Mouse (Mus musculus) forebrain, postnatal 0 days (tissue): ENCODE data around the gene Slc22a17. TPM values are rescaled to one million over a fixed set of nuclear protein-coding genes. Genes with fewer than 3 reads are reported as not detected.

Source experiments
- ATAC-seq: fragments of 200-750 bp; cut with Nextera tagmentation; 2 replicates; pipeline ENCODE4 v1.8.0; 2017; ENCODE audit warnings: mild to moderate bottlenecking, moderate library complexity
- DNase-seq: peaks from one replicate; pipeline ENCODE4 v3.0.0-alpha.2; 2015
- H3K27ac ChIP-seq: fragments of 300-500 bp; sonication (generic); 2 replicates; pipeline ENCODE4 v1.5.1; 2014; ENCODE audit warnings: low read depth, mild to moderate bottlenecking, antibody characterized with exemption, low read length, moderate library complexity, mixed read lengths
- H3K27me3 ChIP-seq: fragments of 300-500 bp; sonication (generic); 2 replicates; pipeline ENCODE4 v1.6.1; 2014; ENCODE audit warnings: mild to moderate bottlenecking, low read length, mixed read lengths; ENCODE audit not compliant: insufficient read depth
- H3K36me3 ChIP-seq: fragments of 300-500 bp; sonication (generic); 2 replicates; pipeline ENCODE4 v1.6.1; 2014; ENCODE audit warnings: mild to moderate bottlenecking, moderate library complexity; ENCODE audit not compliant: insufficient read depth
- H3K4me1 ChIP-seq: fragments of 300-500 bp; sonication (generic); 2 replicates; pipeline ENCODE4 v1.6.1; 2014; ENCODE audit warnings: antibody characterized with exemption; ENCODE audit not compliant: insufficient read depth
- H3K4me2 ChIP-seq: fragments of 300-500 bp; sonication (generic); 2 replicates; pipeline ENCODE4 v1.6.1; 2014; ENCODE audit warnings: low read depth, mild to moderate bottlenecking, moderate library complexity
- H3K4me3 ChIP-seq: fragments of 300-500 bp; sonication (generic); 2 replicates; pipeline ENCODE4 v1.5.1; 2014; ENCODE audit warnings: low read depth, low read length, mixed read lengths
- H3K9ac ChIP-seq: fragments of 300-500 bp; sonication (generic); 2 replicates; pipeline ENCODE4 v1.6.1; 2014; ENCODE audit warnings: mild to moderate bottlenecking
- H3K9me3 ChIP-seq: fragments of 300-500 bp; sonication (generic); 2 replicates; pipeline ENCODE4 v1.6.1; 2016; ENCODE audit warnings: low read length
- CTCF ChIP-seq: sonication (generic); IDR thresholded peaks from 2 replicates; pipeline ENCODE4 v1.5.1; 2016; ENCODE audit warnings: antibody characterized with exemption, control low read depth, low read depth
- WGBS: fragments of 180-500 bp; shearing (Covaris S2); extraction: QIAGEN DNeasy Blood & Tissue Kit; methylation state at CpG from one replicate; pipeline ENCODE4 v1.1.7; 2014; 5-methylcytosine and 5-hydroxymethylcytosine counted together
- microRNA counts: library from miRNA; unstranded; fragments of <30 nt; microRNA quantifications from one replicate; lab custom pipeline; 2015
- microRNA-seq, 2 experiments: library from miRNA; unstranded; fragments of <30 nt; microRNA quantifications; one replicate each; pipeline ENCODE4; 2016
- polyA plus RNA-seq: library from polyadenylated mRNA; unstranded; fragments of >200 nt; fragmentation: Nextera tagmentation; extraction: Ambion mirVana; gene quantifications from 2 replicates; pipeline ENCODE4 v1.2.1, GENCODE M21; 2015
- total RNA-seq: library from RNA; depleted of rRNA; stranded (reverse); fragments of >200 nt; gene quantifications from 2 replicates; pipeline ENCODE4 v1.2.3, GENCODE M21; 2014; rRNA removed

Slc22a17 gene
- total and polyA plus RNA-seq, 2 experiments from 2014 or later = 282 to 359 TPM

DNA sequence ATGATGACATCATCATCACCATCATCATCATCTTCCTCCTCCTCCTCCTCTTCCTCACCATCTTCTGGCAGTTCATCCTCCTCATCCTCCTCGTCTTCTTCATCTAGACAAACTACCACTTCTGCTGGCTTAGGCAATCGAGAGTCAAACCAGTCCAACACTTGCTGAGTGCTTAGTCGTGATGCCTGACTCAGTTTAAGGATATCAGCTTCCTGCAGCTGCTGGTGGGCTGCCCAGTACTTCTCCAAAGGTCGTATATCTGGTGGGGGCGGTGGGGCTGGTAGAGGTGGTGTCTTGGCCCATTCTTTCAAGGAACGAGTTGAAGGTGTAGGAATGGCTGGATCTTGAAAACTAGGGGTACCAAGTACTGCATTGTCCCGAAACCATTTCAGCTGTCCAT is 56.2 kb downstream of the Slc22a17 start:
- Histone ChIP-seq H3K4me3 (no peak overlapping the region), H3K4me2 (no peak overlapping the region), H3K4me1 (no peaks in the 10 kb centered on the region), H3K27me3 (no peaks in the 10 kb centered on the region), H3K9me3 (no peaks in the 10 kb centered on the region), H3K36me3 (peaks cover 11% of the 10 kb centered on the region), H3K9ac (no peak overlapping the region), H3K27ac (no peak overlapping the region)
- no peak for TF ChIP-seq CTCF
- DNase-seq = no peak
- ATAC-seq = no peak
- 93% methylated on average over 7 of the region's 7 CpGs for WGBS

MicroRNAs within 50 kb of the gene (microRNA counts, 519-probe panel; counts per million panel counts)
- microRNA mmu-miR-208a (lab: Ali Mortazavi, UCI) = 3,552 counts per million, percentile 34 among the panel's probes with 10 or more counts

Small RNA genes within 50 kb of the gene (microRNA-seq; reads per million reads assigned to microRNA genes)
- 0.77 to 10.7 reads per million in 2 experiments for gene Mir208a

Other genes starting within 250 kb of the Slc22a17 start
- 32.0 and 36.2 TPM in 2 replicates for gene 1700123O20Rik, start 226.9 kb downstream of the Slc22a17 start, total RNA-seq
- 66.6 and 70.7 TPM in 2 replicates for gene 1700123O20Rik, start 226.9 kb downstream of the Slc22a17 start, polyA plus RNA-seq
- 143 and 147 TPM in 2 replicates for gene Acin1, start 226.2 kb downstream of the Slc22a17 start, total RNA-seq
- 80.7 and 97.0 TPM in 2 replicates for gene Acin1, start 226.2 kb downstream of the Slc22a17 start, polyA plus RNA-seq
- gene Gm29776, start 214.3 kb downstream of the Slc22a17 start, total RNA-seq = 0.14 and 0.15 TPM in 2 replicates
- gene Gm29776, start 214.3 kb downstream of the Slc22a17 start, polyA plus RNA-seq = 0.06 and 0.13 TPM in 2 replicates
- gene Cebpe, start 201.0 kb downstream of the Slc22a17 start, total RNA-seq = 0.38 TPM in 1 of 2 replicates, not detected in the other
- gene Cebpe, start 201.0 kb downstream of the Slc22a17 start, polyA plus RNA-seq = not detected in 2 replicates
- 11.8 and 13.3 TPM in 2 replicates for gene Slc7a8, start 131.2 kb downstream of the Slc22a17 start, total RNA-seq
- gene Slc7a8, start 131.2 kb downstream of the Slc22a17 start, polyA plus RNA-seq = 12.5 and 14.5 TPM in 2 replicates
- not detected in 2 replicates for gene Rnf212b, start 99.0 kb downstream of the Slc22a17 start, total RNA-seq
- gene Rnf212b, start 99.0 kb downstream of the Slc22a17 start, polyA plus RNA-seq = not detected in 2 replicates
- gene Homez, start 42.2 kb downstream of the Slc22a17 start, total RNA-seq = 7.1 and 7.2 TPM in 2 replicates
- gene Homez, start 42.2 kb downstream of the Slc22a17 start, polyA plus RNA-seq = 2.7 and 6.9 TPM in 2 replicates
- gene Ppp1r3e, start 35.6 kb downstream of the Slc22a17 start, total RNA-seq = 17.4 and 19.7 TPM in 2 replicates
- gene Ppp1r3e, start 35.6 kb downstream of the Slc22a17 start, polyA plus RNA-seq = 2.3 and 3.3 TPM in 2 replicates
- gene Bcl2l2, start 29.8 kb downstream of the Slc22a17 start, total RNA-seq = 33.2 and 38.0 TPM in 2 replicates
- 2.5 and 2.9 TPM in 2 replicates for gene Bcl2l2, start 29.8 kb downstream of the Slc22a17 start, polyA plus RNA-seq
- gene Gm20521, start 29.7 kb downstream of the Slc22a17 start, total RNA-seq = 3.1 TPM in 1 of 2 replicates, not detected in the other
- 0.30 and 0.89 TPM in 2 replicates for gene Gm20521, start 29.7 kb downstream of the Slc22a17 start, polyA plus RNA-seq
- 113 and 116 TPM in 2 replicates for gene Pabpn1, start 20.6 kb downstream of the Slc22a17 start, total RNA-seq
- 105 and 126 TPM in 2 replicates for gene Pabpn1, start 20.6 kb downstream of the Slc22a17 start, polyA plus RNA-seq
- 22.2 and 29.8 TPM in 2 replicates for gene Efs, start 13.0 kb upstream of the Slc22a17 start, total RNA-seq
- gene Efs, start 13.0 kb upstream of the Slc22a17 start, polyA plus RNA-seq = 13.4 and 13.5 TPM in 2 replicates
- gene Il25, start 19.6 kb upstream of the Slc22a17 start, total RNA-seq = 0.38 TPM in 1 of 2 replicates, not detected in the other
- gene Il25, start 19.6 kb upstream of the Slc22a17 start, polyA plus RNA-seq = 0.18 and 0.58 TPM in 2 replicates
- 17.9 and 19.9 TPM in 2 replicates for gene Cmtm5, start 23.1 kb upstream of the Slc22a17 start, total RNA-seq
- 17.7 and 22.7 TPM in 2 replicates for gene Cmtm5, start 23.1 kb upstream of the Slc22a17 start, polyA plus RNA-seq
- 0.23 and 5.8 TPM in 2 replicates for gene Myh6, start 53.8 kb upstream of the Slc22a17 start, total RNA-seq
- gene Myh6, start 53.8 kb upstream of the Slc22a17 start, polyA plus RNA-seq = 2.3 and 2.5 TPM in 2 replicates
- not detected in 2 replicates for gene Gm17428, start 63.8 kb upstream of the Slc22a17 start, total RNA-seq
- not detected in 2 replicates for gene Gm17428, start 63.8 kb upstream of the Slc22a17 start, polyA plus RNA-seq
- gene Myh7, start 81.5 kb upstream of the Slc22a17 start, total RNA-seq = 8.5 and 9.3 TPM in 2 replicates
- gene Myh7, start 81.5 kb upstream of the Slc22a17 start, polyA plus RNA-seq = 8.8 and 9.6 TPM in 2 replicates
- 24.2 and 36.8 TPM in 2 replicates for gene Ngdn, start 102.3 kb upstream of the Slc22a17 start, total RNA-seq
- gene Ngdn, start 102.3 kb upstream of the Slc22a17 start, polyA plus RNA-seq = 47.9 and 51.3 TPM in 2 replicates
- gene Zfhx2, start 179.2 kb upstream of the Slc22a17 start, total RNA-seq = 8.9 and 11.1 TPM in 2 replicates
- 2.7 and 7.5 TPM in 2 replicates for gene Zfhx2, start 179.2 kb upstream of the Slc22a17 start, polyA plus RNA-seq
- 49.0 and 55.2 TPM in 2 replicates for gene Thtpa, start 181.7 kb upstream of the Slc22a17 start, total RNA-seq
- gene Thtpa, start 181.7 kb upstream of the Slc22a17 start, polyA plus RNA-seq = 47.2 and 48.0 TPM in 2 replicates
- 11.3 and 12.8 TPM in 2 replicates for gene Ap1g2, start 193.5 kb upstream of the Slc22a17 start, total RNA-seq
- gene Ap1g2, start 193.5 kb upstream of the Slc22a17 start, polyA plus RNA-seq = 4.2 and 5.5 TPM in 2 replicates
- 156 and 160 TPM in 2 replicates for gene Jph4, start 203.8 kb upstream of the Slc22a17 start, total RNA-seq
- 47.4 and 55.3 TPM in 2 replicates for gene Jph4, start 203.8 kb upstream of the Slc22a17 start, polyA plus RNA-seq